Mouse (Mus musculus) A20 (cell line): Measurements from ENCODE around the gene Recql5.

Source experiments
- DNase-seq: peaks from one replicate; pipeline ENCODE4 v3.0.0-alpha.2; 2011; ENCODE audit warnings: low read depth, low spot score

Gene Recql5

DNA sequence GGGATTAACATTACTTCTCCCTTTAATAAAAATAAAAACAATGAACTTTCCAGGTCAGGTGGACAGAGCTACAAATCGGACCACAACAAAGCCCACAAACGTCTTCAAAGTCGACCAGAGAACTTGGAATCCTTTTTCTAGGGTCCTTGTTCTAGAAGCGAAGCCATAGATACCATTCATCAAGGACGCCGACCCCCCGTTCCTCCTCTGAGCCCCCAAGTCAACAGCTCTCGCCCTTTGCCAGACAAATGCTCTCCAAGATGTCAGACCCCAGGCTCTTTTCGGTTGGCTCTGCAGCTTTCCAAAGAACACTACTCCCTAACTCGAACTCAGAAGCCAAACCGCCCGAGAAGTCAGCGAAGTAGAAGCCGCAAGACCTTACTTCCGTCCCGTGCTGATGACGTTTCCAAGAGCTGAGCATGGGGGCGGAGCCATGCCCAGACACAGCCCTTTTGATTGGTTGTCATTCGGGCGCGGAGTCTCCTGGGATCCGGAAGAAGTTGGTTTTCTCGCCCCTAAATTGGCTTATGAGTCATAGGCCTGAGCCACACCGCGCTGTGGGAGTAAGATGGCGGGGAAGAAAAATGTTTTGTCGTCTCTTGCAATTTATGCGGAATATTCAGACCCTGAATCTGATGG lies at the start of gene Recql5, which contains the start of gene Sap30bp:
Gene Recql5, minus strand, starts transcription at position 370 of the 639 bp plus-strand sequence.
Gene Sap30bp, plus strand, starts transcription at position 175 of the 639 bp plus-strand sequence.
- peak; percentile 99 for DNase-seq

DNA sequence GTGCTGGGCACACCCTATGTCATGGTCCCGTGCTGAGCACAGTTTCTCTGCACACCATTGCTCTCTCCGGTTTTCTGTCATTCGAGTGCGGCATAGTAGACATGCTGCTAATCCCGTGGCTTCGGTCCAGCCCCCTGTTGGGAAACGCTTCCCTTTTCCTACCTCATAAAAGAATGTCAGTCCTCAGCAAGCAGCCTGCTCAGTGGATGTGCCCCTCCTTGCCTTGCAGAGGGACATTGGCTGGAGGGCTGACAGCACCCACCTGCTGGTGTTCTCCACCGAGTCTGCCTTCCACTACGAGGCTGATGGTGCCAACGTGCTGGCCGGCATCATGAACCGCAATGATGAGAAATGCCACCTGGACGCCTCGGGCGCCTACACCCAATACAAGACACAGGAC lies 49.2 kb upstream of the Recql5 start:
- DNase-seq, result no peak

DNA sequence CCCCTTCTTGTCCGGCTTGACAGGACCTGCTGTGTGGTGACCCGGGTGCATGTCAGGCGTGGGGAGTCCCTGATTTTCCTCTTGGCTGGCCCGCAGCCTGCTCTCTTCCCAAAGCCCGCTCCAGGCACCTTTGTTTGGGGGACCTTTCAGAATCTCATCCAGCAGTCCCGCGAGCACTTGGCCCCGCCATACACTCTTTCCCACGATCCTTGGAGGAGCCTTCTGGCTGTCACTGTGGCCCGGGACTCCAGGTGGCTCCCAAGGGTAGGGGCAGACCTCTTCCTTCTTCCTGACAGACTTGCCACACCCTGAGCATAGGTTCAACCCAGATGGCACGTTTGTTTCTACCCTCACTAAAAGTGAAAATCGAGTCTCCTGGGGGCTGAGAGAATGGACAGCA lies 42.3 kb upstream of the Recql5 start:
- DNase-seq, result no peak

DNA sequence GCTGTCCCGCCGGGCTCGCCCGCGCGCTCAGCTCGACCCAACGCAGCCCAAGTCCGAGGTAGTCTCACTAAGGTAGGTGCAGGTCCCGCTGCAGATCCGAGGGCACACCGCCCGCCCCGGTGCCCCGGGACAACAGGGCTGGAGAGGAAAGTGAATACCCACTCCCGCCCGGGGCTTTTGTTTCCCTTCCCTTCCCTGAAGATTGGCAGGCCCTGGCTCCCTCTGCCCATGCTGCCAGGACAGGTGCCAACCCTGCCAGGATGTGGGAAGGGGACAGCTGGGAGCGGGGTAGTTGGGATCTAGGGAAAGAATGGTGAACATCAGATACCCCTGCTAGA lies 41.8 kb upstream of the Recql5 start:
- DNase-seq, result no peak

DNA sequence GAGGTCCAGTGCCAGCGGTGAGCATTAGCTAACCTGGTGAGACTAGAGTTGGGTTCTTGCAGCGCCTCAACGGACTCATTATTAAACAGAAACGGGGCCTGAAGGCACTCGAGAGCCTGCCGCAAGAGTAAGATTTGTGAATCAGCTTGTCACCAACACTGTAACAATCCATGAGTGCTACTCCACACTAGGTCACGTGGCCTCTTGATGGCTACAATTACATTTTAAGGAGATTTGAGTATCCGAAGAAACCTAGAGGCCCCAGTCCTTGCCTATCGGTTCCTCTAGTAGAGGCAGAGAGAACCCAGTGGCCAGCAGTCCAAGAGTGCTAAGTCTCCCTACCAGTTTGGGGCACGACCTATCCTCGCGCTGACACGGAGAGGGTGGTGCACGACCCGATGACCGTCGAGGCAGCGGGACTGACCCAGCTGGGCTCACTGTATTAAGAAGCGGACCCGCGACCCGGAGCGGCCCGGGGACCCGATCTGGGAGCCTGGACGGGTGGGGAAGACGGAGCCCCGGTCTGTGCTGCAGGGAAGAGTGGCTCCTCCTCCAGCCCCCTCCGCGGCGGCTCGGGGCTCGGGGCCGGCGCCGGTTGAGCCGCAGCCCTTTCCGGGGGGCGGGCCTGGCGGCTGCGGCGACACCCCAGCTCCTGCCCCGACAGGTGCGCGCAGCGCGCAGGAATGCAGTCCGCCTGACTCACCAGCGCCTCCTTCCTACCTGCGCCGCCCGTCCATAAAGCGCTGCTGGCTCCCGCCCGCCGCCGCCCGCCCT lies 41.2 kb upstream of the Recql5 start, which contains the start of gene Itgb4:
Gene Itgb4, plus strand, starts transcription at position 401 of the 774 bp plus-strand sequence.
- peak; percentile 53 for DNase-seq

DNA sequence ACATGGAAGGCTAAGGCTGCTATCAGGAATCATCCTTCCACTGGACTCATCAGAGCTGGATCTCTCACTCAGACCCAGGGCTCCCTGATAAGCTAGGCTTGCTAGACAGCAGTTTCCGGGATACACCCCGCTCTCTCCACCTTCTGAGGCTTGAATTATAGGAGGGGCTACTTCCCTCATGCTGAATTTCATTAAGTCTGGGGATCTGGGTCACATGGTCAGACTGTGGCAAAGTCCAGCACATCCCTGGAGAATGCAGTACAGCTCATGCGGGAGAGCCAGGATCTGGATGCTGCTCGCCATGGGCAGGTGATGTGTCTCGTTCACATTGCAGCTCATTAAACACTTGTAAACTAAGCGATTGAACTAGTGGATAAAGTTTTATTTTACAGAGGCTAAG lies 37.7 kb upstream of the Recql5 start:
- no peak for DNase-seq

DNA sequence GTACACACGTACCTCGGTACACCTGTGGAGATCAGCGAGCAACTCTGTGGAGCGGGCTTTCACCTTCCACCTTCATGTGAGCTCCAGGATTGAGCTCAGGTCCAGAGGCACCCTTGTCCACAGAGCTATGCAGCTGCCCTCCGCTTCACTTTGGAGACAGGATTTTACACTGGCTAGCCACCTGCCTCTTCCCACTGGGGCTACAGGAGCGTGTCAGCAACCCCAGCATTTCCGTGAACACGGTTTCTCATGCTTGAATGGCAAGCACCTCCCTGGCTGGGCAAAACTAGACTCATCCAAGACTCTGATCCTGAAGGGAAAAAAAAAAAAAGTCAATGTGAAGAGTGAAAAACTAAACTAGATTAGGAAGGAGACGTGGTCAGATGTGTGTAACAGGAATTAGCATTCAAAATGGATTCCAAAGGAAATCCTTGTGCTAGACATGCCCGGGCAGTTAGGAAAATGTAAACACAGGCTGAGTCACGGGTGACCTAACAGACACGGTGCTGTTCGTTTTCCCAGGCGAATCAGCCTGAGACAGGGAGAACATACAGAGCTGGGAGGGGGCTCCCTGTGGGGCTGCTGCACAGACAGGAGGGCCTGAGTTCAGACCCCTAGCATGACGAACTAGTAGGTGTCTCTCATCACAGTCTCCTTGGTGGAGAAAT lies 36.9 kb upstream of the Recql5 start:
- DNase-seq, result no peak

DNA sequence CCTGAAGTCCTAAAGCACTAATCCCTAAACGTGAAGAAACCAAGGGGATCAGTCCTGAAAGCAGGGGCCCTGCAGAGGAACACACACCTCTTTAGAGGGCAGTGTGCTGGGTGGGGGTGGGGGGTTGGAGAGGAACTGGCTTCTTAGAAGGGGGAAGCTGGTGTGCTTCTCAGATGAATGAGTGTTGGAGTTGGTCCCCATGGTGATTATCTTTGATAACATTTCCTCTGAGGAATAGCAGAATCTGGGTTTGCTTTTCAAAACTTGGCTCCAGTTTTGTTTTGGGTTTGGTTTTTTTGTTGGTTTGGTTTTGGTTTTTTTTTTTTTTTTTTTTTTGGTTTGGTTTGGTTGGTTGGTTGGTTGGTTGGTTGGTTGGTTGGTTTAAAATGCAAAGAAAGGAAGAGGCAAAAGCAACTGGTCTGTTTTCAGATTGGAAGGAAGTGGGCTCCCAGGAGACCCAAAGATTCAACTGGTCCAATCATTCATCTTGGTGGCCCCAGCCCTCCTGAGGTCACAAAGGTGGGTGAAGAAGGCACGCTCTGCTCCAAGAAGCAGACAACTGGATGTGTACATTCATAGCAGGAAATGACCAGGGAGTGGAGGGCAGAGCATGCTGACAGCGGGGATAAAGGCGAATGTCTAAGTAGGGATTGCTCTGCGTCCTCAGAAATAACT lies 35.6 kb upstream of the Recql5 start:
- DNase-seq, result peak; percentile 26

DNA sequence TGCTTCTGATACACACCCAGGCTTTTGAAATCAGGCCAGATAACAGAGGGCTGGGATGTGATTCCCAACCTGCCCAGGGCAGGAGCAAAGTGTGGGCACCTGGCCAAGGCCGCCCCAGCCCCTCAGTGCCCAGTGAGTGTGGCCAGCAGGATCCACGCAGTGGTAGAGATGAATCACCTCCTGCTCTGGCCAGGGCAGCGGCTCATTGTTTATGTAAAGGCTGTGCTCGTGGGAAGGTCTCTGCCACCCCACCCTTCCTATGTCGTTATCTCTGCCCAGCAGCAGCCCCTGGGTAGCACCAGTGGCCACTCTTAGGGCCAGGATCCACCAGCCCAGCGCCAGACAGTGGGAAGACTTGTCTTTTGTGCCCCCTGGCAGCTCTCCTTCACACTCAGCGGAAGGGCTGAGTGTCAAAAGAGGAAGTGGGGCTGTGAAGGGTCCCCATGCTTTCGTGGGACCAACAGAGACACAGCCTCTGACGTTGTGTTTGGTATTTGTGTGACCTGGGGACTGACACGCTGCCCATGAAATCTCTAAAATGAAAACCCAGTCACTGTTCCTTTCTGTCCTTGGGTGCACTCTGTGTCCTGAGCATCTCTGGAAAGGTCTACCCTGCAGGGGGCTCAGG lies 31.8 kb upstream of the Recql5 start:
- DNase-seq, result no peak

DNA sequence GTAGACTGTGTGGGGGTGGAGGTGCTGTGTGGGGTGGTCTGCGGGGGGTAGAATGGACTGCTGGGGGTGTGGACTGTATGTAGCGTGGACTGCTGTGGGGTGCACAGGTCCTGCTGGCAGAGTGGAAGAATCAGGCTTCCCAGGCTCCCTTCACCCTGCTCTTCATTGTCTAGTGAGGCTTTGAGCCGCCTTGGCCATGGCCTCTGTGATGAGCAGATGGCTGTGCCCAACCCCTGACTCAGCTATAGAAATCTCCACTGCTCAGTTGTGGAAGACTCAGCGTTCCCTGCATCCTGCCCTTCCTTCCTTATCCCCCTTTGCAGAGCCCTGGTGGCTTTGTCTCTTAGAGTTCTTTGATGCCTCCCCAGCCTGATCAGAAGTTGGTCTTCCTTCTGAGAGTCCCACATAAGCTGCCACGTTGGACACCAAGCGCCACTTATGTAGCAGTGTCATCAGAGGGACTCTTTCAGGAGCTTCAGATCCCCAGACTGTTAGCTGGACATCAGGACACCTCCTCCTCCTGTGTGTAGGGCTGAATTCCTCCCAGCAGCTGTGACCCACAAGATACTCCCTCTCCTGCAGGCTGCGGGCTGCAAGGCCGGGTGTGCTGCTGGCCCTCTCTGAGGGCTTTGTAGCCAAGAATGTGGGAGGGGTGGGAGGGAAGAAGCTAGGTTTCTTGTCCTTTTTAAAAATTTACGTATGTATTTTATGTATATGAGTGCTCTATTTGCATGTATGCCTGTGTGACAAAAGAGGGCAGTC lies 29.6 kb upstream of the Recql5 start:
- no peak for DNase-seq

DNA sequence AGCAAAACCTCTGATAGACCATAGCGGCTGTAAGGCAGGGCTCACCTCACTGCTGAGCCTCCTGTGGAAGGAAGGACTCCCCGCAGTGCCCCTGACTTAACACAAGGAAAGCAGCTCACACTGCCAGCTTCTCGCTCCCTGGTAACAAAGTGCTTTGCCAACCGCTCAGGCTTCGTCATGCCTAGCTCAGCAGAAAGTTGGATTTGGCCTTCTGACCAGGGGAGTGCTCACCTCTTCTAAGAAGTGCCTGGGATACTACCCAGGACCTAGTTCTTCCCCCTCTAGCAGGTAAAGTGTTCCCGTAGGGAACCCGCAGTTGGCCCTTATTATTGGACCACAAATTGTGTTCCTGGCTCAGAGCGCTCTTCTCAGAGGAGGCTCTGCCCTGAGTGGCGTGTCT lies 25.7 kb upstream of the Recql5 start:
- no peak for DNase-seq

DNA sequence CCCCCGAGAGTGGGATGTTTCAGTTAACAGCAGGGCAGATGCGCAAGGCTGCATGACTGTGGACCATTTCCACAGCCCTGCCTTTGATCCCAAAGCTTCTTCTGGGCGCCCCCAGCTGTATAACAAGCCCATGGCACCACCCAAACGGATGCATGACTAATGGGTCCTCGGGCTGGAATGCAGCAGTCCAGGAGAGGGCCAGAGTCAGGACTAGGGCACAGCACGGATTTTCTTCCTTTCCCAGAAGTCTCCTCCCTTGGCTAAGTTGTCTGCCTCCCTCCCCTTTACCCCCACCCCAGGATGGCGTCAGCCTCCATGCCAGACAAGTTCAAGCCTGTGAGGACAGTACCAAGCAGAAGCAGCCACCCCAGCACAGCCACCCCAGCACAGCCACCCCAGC lies 24.7 kb upstream of the Recql5 start:
- no peak for DNase-seq

DNA sequence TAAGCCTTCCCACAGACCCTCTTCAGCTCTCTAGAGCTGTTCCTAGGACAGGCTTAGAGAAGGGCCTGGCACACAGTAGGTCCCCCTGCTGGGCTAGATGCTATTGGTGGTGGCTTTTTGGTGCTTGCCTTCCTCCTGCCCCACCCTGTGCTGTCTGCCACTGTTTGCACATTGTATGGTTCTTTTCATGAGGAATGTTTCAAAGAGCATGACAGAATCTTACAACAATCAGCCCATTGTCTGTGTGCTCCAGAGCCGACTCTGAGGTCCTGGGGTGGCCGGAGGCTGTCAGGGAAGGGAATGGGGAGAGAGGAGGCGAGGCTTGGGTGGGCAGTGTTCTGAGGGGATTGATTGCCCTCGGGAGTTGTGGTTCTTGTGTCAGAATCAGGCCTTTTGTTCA lies 23.2 kb upstream of the Recql5 start:
- DNase-seq, result no peak

DNA sequence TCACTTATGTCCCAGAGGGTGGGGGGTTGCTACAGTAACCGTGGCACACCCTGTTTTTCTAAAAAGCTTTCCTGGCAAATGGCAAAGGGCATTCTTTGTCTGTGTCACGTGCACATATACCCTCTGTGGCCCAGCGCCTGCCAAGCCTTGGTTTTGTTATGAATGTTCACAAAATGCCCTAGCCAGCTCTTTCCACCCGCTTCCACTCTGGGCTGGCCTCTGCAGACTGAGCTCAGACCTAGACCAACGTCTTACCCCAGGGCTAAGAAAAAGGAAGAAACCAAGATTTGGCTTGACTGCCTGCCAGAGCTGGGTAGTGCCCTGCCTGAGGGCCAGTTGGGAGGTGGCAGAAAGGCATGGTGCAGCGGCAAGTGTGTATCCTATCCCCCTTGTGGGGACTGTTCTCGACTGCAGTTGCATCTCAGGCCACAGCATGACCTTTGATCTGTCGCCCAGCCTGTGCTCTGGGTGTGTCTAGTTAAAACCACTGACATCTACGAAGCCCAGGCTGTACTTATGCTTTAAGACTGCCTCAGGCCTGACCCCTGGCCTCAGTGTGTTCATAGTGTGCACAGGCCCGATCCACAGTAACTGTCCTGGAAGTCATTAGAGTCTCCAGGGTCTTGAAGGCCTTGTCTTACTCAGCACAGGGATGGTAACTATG lies 22.1 kb upstream of the Recql5 start:
- DNase-seq, result no peak

DNA sequence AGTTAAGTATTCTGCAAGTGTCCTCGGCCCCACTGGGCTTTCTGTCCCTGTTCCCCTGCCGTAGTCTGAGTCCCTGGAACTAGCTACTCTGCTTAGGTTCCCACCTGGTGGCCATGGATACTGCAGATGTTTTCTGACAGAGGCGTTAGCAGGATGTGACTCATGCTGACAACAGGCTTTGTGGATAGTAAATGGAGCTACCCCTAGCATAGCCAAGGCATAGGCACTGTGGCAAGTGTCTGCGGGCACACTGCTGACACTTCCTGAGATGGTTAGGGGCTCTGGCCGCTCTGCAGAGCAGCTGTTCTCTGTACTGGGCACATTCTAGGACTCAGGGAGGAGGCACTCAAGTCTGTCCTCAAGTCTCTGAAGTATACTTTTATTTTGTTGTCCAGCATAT lies 21.4 kb upstream of the Recql5 start:
- no peak for DNase-seq

DNA sequence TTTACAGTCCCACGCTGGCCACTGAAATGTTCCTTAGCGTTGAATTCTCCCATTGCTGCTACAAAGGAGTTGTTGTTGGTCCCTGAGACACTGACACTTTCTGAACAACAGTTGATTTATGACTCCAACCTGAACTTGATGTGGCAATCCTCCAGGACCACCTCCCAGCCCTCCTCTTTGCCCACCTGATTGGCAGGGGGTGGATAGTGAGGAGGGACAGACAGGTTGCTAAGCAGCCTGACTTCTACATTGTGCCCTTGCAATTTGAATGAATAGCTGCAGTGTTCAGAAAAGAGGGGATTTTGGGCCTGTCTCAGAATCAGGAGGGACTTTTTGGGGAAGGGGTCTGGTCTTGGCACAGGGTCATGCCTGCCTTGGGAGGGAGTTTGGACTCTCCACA lies 17.4 kb upstream of the Recql5 start:
- no peak for DNase-seq

DNA sequence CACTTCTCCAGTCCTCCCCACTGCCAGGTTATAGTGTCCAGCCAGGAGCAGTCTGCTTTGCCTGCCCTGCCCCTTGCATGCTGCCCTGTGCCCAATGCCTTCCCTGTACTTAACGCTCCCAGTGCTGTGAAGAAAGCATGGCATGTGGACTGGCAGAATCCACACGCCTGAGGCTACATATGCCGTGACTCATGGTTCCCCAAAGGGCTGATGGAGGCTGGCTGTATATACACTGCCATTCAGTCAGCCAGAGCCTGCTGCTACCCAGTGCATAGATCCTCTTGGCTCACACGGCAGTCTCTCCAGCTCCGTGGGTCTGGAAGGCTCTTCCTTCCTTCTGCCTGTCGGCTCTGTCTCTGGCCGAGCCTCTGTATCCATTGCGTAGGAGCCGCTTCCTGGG lies 15.0 kb upstream of the Recql5 start:
- DNase-seq, result no peak

DNA sequence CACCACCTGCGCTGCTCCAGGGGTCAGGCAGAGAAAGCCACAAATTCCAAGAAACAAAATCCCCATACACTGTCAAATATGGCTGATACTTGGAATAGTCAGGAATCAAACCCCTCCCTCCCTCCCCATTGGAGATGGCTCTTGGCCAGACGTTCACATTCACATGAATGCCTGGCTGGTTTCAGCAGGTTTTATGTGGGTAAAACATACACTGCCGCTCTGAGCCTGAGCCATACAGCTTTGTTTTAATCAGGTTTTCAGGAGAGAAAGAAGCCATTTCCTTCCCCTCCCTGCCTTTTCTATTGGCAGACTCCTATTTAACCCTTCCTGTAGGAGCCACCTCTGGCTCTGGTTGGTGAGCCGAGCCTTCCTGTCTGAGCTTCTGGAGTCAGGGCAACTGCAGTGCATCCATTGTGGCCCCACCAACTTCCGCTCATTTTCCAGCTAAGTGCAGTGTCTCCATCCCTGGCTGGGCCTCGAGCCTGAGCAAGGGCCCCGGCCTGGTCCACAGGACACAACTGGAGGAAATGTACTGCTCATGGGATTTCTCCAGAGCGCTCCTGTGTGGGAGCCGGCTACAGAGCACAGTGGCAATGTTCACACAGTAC lies 13.0 kb upstream of the Recql5 start:
- no peak for DNase-seq

DNA sequence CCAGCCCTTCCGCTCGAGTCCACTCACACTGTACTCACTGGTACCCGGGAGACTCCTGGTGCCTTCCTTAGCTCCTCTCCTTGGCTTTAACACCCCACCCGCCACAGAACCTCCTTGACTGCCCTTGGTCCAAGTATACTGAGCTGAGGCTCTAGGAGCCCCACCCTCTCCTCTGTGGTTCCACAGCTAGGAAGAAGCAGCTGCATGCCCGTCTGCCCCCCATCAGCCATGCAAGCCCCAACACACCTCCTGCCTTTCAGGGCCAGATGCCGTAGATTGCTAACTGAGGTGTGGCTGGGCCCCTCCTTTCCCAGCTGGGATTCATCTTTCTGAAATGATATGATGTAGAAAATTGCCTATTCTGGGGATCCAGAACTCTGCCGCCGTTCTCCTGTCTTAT lies 12.0 kb upstream of the Recql5 start:
- no peak for DNase-seq

DNA sequence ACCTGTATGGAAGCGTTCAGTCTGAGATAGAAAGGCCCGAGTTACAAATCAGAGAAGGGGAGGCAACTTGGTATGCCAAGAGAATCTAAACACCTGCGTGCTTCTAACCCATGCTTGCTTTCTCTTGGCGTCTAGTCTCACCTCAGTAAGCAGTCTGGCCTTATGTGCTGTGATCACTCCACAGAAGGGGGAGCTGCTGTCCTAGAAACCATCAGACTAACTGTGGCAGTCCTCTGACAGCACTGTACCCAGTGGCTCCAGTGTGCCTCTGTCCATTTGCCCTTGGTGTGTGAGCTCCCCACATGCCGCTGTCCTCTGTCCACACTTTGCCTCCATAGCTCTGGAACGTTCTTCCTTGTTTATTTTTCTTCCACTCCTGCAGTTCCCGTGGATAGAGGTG lies 8.7 kb upstream of the Recql5 start:
- DNase-seq, result no peak
